Mouse (Mus musculus) heart, embryonic 14.5 days (tissue): ENCODE measurements around the gene Lrrc4. TPM values are rescaled to one million over a fixed set of nuclear protein-coding genes. Genes with fewer than 3 reads are reported as not detected.

Experiments used
- ATAC-seq: fragments of 200-750 bp; cut with Nextera tagmentation; 2 replicates; pipeline ENCODE4 v1.8.0; 2017; ENCODE audit warnings: low read depth, moderate TSS enrichment; ENCODE audit not compliant: insufficient number of reproducible peaks, insufficient read depth, low FRiP score
- H3K27ac ChIP-seq, 2 experiments: fragments of 200-500 bp in 1 of 2; fragments of 300-500 bp in 1 of 2; sonication (generic) in 1 of 2; replicated peaks in 1 of 2; 2 replicates each; pipeline ENCODE4 v1.5.1; 2012 to 2014; ENCODE audit warnings: low read depth in 2 of 2, low read length in 2 of 2, control low read depth in 1 of 2, mild to moderate bottlenecking in 1 of 2, mixed read lengths in 1 of 2; ENCODE audit not compliant: control insufficient read depth in 1 of 2, insufficient read depth in 1 of 2
- H3K27me3 ChIP-seq: fragments of 300-500 bp; sonication (generic); 2 replicates; pipeline ENCODE4 v1.6.1; 2014; ENCODE audit warnings: mild to moderate bottlenecking, low read length, control low read depth; ENCODE audit not compliant: control insufficient read depth, insufficient read depth
- H3K36me3 ChIP-seq: fragments of 300-500 bp; sonication (generic); 2 replicates; pipeline ENCODE4 v1.6.1; 2014; ENCODE audit warnings: mild to moderate bottlenecking, control low read depth, low read length, mixed read lengths; ENCODE audit not compliant: control insufficient read depth, insufficient read depth
- H3K4me1 ChIP-seq, 2 experiments: fragments of 200-500 bp in 1 of 2; fragments of 300-500 bp in 1 of 2; sonication (generic) in 1 of 2; 2 replicates each; pipeline ENCODE4 v1.6.1; 2012 to 2014; ENCODE audit warnings: low read length in 2 of 2, control low read depth in 1 of 2, mixed read lengths in 1 of 2; ENCODE audit not compliant: control insufficient read depth in 2 of 2, insufficient read depth in 2 of 2
- H3K4me2 ChIP-seq: fragments of 300-500 bp; sonication (generic); 2 replicates; pipeline ENCODE4 v1.6.1; 2014; ENCODE audit warnings: mild to moderate bottlenecking, low read length
- H3K4me3 ChIP-seq, 2 experiments: fragments of 200-500 bp in 1 of 2; fragments of 300-500 bp in 1 of 2; sonication (generic) in 1 of 2; 2 replicates each; pipeline ENCODE4 v1.5.1; 2012 to 2014; ENCODE audit warnings: low read length in 2 of 2, mild to moderate bottlenecking in 2 of 2, control low read depth in 1 of 2, low read depth in 1 of 2, moderate library complexity in 1 of 2; ENCODE audit not compliant: control insufficient read depth in 1 of 2, insufficient read depth in 1 of 2
- H3K9ac ChIP-seq: fragments of 300-500 bp; sonication (generic); 2 replicates; pipeline ENCODE4 v1.6.1; 2014; ENCODE audit warnings: mild to moderate bottlenecking, low read length
- H3K9me3 ChIP-seq: fragments of 300-500 bp; sonication (generic); 2 replicates; pipeline ENCODE4 v1.6.1; 2016; ENCODE audit warnings: low read length, control low read depth; ENCODE audit not compliant: control insufficient read depth
- WGBS: fragments of 180-500 bp; shearing (Covaris S2); extraction: QIAGEN DNeasy Blood & Tissue Kit; methylation state at CpG from one replicate; pipeline ENCODE4 v1.1.7; 2014; 5-methylcytosine and 5-hydroxymethylcytosine counted together
- polyA plus RNA-seq: library from polyadenylated mRNA; unstranded; fragments of >200 nt; fragmentation: Nextera tagmentation; extraction: Ambion mirVana; gene quantifications from 2 replicates; pipeline ENCODE4 v1.2.1, GENCODE M21; 2014

Gene Lrrc4
- polyA plus RNA-seq, 1 experiment from 2014 or later, result 0.45 TPM

- no peaks in the 10 kb centered on the region for H3K27me3 ChIP-seq
- peak overlapping the region; percentile 46 to 77; a peak in 3 of 4 replicates for H3K27ac ChIP-seq
- H3K4me1 ChIP-seq, result peaks cover 13 to 33% of the 10 kb centered on the region in 2 experiments
- peak; percentile 14; the same call in 1 of the 2 replicates for ATAC-seq
- H3K9me3 ChIP-seq, result no peaks in the 10 kb centered on the region
- no peak overlapping the region for H3K4me3 ChIP-seq
- H3K36me3 ChIP-seq, result peaks cover 4% of the 10 kb centered on the region
- no peak overlapping the region for H3K9ac ChIP-seq
- 48% methylated on average over 3 of the region's 3 CpGs for WGBS
- no peak overlapping the region for H3K4me2 ChIP-seq
Measured at GRCm38 (mm10) chr6:28791183-28791582, 40.4 kb downstream of the Lrrc4 start.

GRCm38 (mm10) chr6:28789685-28790084 lies 41.9 kb downstream of the Lrrc4 start:
- H3K36me3 ChIP-seq, result no peaks in the 10 kb centered on the region
- no peak overlapping the region for H3K4me3 ChIP-seq
- no peaks in the 10 kb centered on the region for H3K27me3 ChIP-seq
- no peak overlapping the region for H3K4me2 ChIP-seq
- no peak overlapping the region for H3K9ac ChIP-seq
- ATAC-seq, result no peak
- H3K9me3 ChIP-seq, result no peaks in the 10 kb centered on the region
- H3K4me1 ChIP-seq, result peaks cover 19 to 44% of the 10 kb centered on the region in 2 experiments
- H3K27ac ChIP-seq, result no peak overlapping the region
- WGBS, result 30% methylated on average over 4 of the region's 4 CpGs

- Histone ChIP-seq H3K4me1 (peaks cover 19 to 50% of the 10 kb centered on the region in 2 experiments), H3K9me3 (no peaks in the 10 kb centered on the region), H3K4me3 (no peak overlapping the region), H3K4me2 (no peak overlapping the region), H3K9ac (no peak overlapping the region), H3K27ac (0 out of 4 replicates have a peak overlapping the region, but pooled peaks of 1 of the 2 experiments have one; percentile 19), H3K27me3 (no peaks in the 10 kb centered on the region), H3K36me3 (no peaks in the 10 kb centered on the region)
- WGBS, result 41% methylated on average over 6 of the region's 6 CpGs
- ATAC-seq, result no peak
Measured at GRCm38 (mm10) chr6:28787133-28787532, 44.4 kb downstream of the Lrrc4 start.

- no peaks in the 10 kb centered on the region for H3K27me3 ChIP-seq
- H3K27ac ChIP-seq, result no peak overlapping the region
- H3K4me1 ChIP-seq, result peaks cover 20 to 52% of the 10 kb centered on the region in 2 experiments
- no peaks in the 10 kb centered on the region for H3K36me3 ChIP-seq
- WGBS, result 38% methylated on average over 8 of the region's 8 CpGs
- H3K4me2 ChIP-seq, result no peak overlapping the region
- H3K9me3 ChIP-seq, result no peaks in the 10 kb centered on the region
- no peak for ATAC-seq
- no peak overlapping the region for H3K4me3 ChIP-seq
- H3K9ac ChIP-seq, result no peak overlapping the region
Measured at GRCm38 (mm10) chr6:28785770-28786169, 45.8 kb downstream of the Lrrc4 start.

GRCm38 (mm10) chr6:28783953-28784352 lies 47.6 kb downstream of the Lrrc4 start:
- Histone ChIP-seq H3K4me1 (peaks cover 14 to 34% of the 10 kb centered on the region in 2 experiments), H3K4me3 (no peak overlapping the region), H3K36me3 (no peaks in the 10 kb centered on the region), H3K27ac (no peak overlapping the region), H3K27me3 (no peaks in the 10 kb centered on the region), H3K9me3 (no peaks in the 10 kb centered on the region), H3K9ac (no peak overlapping the region), H3K4me2 (no peak overlapping the region)
- ATAC-seq, result no peak
- 72% methylated on average over 5 of the region's 5 CpGs for WGBS

GRCm38 (mm10) chr6:28783082-28783647 lies 48.4 kb downstream of the Lrrc4 start:
- H3K27ac ChIP-seq, result peak overlapping the region; percentile 21 to 35; a peak in 2 of 4 replicates
- no peaks in the 10 kb centered on the region for H3K36me3 ChIP-seq
- no peak overlapping the region for H3K4me3 ChIP-seq
- H3K4me2 ChIP-seq, result no peak overlapping the region
- no peak for ATAC-seq
- WGBS, result 63% methylated on average over 4 of the region's 4 CpGs
- peaks cover 14 to 31% of the 10 kb centered on the region in 2 experiments for H3K4me1 ChIP-seq
- no peak overlapping the region for H3K9ac ChIP-seq
- H3K9me3 ChIP-seq, result no peaks in the 10 kb centered on the region
- H3K27me3 ChIP-seq, result no peaks in the 10 kb centered on the region

GRCm38 (mm10) chr6:28781696-28782095 lies 49.9 kb downstream of the Lrrc4 start:
- no peak overlapping the region for H3K4me2 ChIP-seq
- peaks cover 8 to 25% of the 10 kb centered on the region in 2 experiments for H3K4me1 ChIP-seq
- no peaks in the 10 kb centered on the region for H3K27me3 ChIP-seq
- no peak overlapping the region for H3K9ac ChIP-seq
- H3K9me3 ChIP-seq, result no peaks in the 10 kb centered on the region
- no peak for ATAC-seq
- no peaks in the 10 kb centered on the region for H3K36me3 ChIP-seq
- no peak overlapping the region for H3K4me3 ChIP-seq
- H3K27ac ChIP-seq, result no peak overlapping the region
- 45% methylated on average over 3 of the region's 3 CpGs for WGBS

- Histone ChIP-seq H3K9me3 (no peaks in the 10 kb centered on the region), H3K27ac (no peak overlapping the region), H3K4me1 (peaks cover 2 to 3% of the 10 kb centered on the region in 2 experiments; a peak in 2 of 4 replicates), H3K36me3 (no peaks in the 10 kb centered on the region), H3K27me3 (no peaks in the 10 kb centered on the region), H3K9ac (no peak overlapping the region), H3K4me2 (no peak overlapping the region), H3K4me3 (no peak overlapping the region)
- no peak for ATAC-seq
- 53% methylated on average over 2 of the region's 2 CpGs for WGBS
Measured at GRCm38 (mm10) chr6:28771331-28771730, 60.2 kb downstream of the Lrrc4 start.
